16 mouse cellular contexts compared by ENCODE assay signal in genomic region chr3:107748260-107748955, GRCm38 (mm10). TPM values are rescaled to one million over a fixed set of nuclear protein-coding genes. Genes with fewer than 3 reads are reported as not detected.
DNase-seq lines count a peak whose midpoint lies in the region; ATAC-seq and TF ChIP-seq lines count a peak whose summit lies in the region.
"Had no signal": no experiment of that assay in that cellular context is flagged by ENCODE, and none has a peak within 500 bp of the region (broad histone marks: within the 10 kb centered on the region; RNA-seq: fewer than 3 reads in every experiment).

No protein-coding gene starts in this region.

- TF ChIP-seq EP300 in liver, postnatal 0 days (IDR thresholded peaks at IDR 0.05; ENCODE audit: low read depth) = no peak

- no peaks in the 10 kb centered on the region for H3K27me3 ChIP-seq in liver, postnatal 0 days (ENCODE audit: insufficient read depth, low read length)
- H3K27me3 ChIP-seq in liver, embryonic 12.5 days (replicated peaks) = no peaks in the 10 kb centered on the region
- H3K27me3 ChIP-seq: forebrain, embryonic 12.5 days; liver, embryonic 13.5 days; midbrain, embryonic 12.5 days; neural tube, embryonic 15.5 days had no signal

- no peak for ATAC-seq in liver, postnatal 0 days
- no peak for ATAC-seq in liver, embryonic 12.5 days

- no peak overlapping the region for H3K4me3 ChIP-seq in gastrocnemius, adult 2 months
- H3K4me3 ChIP-seq in liver, postnatal 0 days (ENCODE audit: low read depth, low read length) = no peak overlapping the region
- no peak overlapping the region for H3K4me3 ChIP-seq in liver, embryonic 12.5 days
- no peak overlapping the region for H3K4me3 ChIP-seq in bone marrow, adult 2 months (replicated peaks; ENCODE audit: control insufficient read depth, low read depth, low read length)
- H3K4me3 ChIP-seq: embryonic facial prominence, embryonic 10.5 days; forebrain, embryonic 12.5 days; liver, embryonic 13.5 days; midbrain, embryonic 12.5 days; neural tube, embryonic 15.5 days had no signal

- TF ChIP-seq CTCF in gastrocnemius, adult 2 months (IDR thresholded peaks at IDR 0.05) = peak; percentile 49
- peak; percentile 52 for TF ChIP-seq CTCF in liver, postnatal 0 days (IDR thresholded peaks at IDR 0.05; ENCODE audit: low read depth)
- peak; percentile 17; the same call in 1 of the 2 replicates for TF ChIP-seq CTCF in bone marrow, adult 2 months (IDR thresholded peaks at IDR 0.05; ENCODE audit: control insufficient read depth, insufficient read depth, low read length)

- WGBS in liver, postnatal 0 days (ENCODE audit: insufficient replicate concordance) = 72% methylated on average over 14 of the region's 14 CpGs
- 66% methylated on average over 14 of the region's 14 CpGs for WGBS in liver, embryonic 12.5 days (ENCODE audit: insufficient replicate concordance)
- WGBS in bone marrow, adult 2 months = 69% methylated on average over 14 of the region's 14 CpGs

- H3K4me1 ChIP-seq in liver, postnatal 0 days (ENCODE audit: insufficient read depth) = peaks cover under 1% of the 10 kb centered on the region; the same call in 1 of the 2 replicates
- peaks cover 9% of the 10 kb centered on the region for H3K4me1 ChIP-seq in liver, embryonic 12.5 days
- H3K4me1 ChIP-seq in bone marrow, adult 2 months (ENCODE audit: control insufficient read depth, insufficient read depth, low read length) = no peaks in the 10 kb centered on the region
- H3K4me1 ChIP-seq: forebrain, embryonic 12.5 days; midbrain, embryonic 12.5 days; neural tube, embryonic 15.5 days had no signal

- no peaks in the 10 kb centered on the region for H3K9me3 ChIP-seq in liver, postnatal 0 days (ENCODE audit: low read length)
- H3K9me3 ChIP-seq in liver, embryonic 12.5 days (replicated peaks) = no peaks in the 10 kb centered on the region
- H3K9me3 ChIP-seq: embryonic facial prominence, embryonic 10.5 days; forebrain, embryonic 12.5 days; liver, embryonic 13.5 days; midbrain, embryonic 12.5 days; neural tube, embryonic 15.5 days had no signal

- no peak overlapping the region for H3K9ac ChIP-seq in liver, postnatal 0 days (replicated peaks)
- no peak overlapping the region for H3K9ac ChIP-seq in liver, embryonic 12.5 days
- H3K9ac ChIP-seq: forebrain, embryonic 12.5 days; liver, embryonic 13.5 days; midbrain, embryonic 12.5 days; neural tube, embryonic 15.5 days had no signal

- no peak for TF ChIP-seq POLR2A in bone marrow, adult 2 months (IDR thresholded peaks at IDR 0.05; ENCODE audit: borderline replicate concordance, control insufficient read depth, low read depth, low read length)

- DNase-seq in gastrocnemius, adult 2 months = no peak
- no peak for DNase-seq in gastrocnemius, postnatal 14 days
- DNase-seq in liver, postnatal 0 days = no peak
- peak; percentile 12 for DNase-seq in A20 (ENCODE audit: low read depth, low spot score)
- no peak for DNase-seq in testis, postnatal 10 days (ENCODE audit: low spot score)
- no peak for DNase-seq in retina, embryonic 14.5 days (ENCODE audit: low spot score)
- DNase-seq: gastrocnemius, postnatal 10 days; kidney, adult 8-10 months; liver, embryonic 13.5 days; right cerebral cortex, postnatal 25 days had no signal

- H3K27ac ChIP-seq in gastrocnemius, adult 2 months = no peak overlapping the region
- H3K27ac ChIP-seq in liver, postnatal 0 days (ENCODE audit: low read depth) = no peak overlapping the region
- no peak overlapping the region for H3K27ac ChIP-seq in liver, embryonic 12.5 days
- no peak overlapping the region for H3K27ac ChIP-seq in bone marrow, adult 2 months (ENCODE audit: control insufficient read depth, insufficient read depth, low read depth, low read length, poor library complexity)
- H3K27ac ChIP-seq: embryonic facial prominence, embryonic 10.5 days; forebrain, embryonic 12.5 days; liver, embryonic 13.5 days; midbrain, embryonic 12.5 days; neural tube, embryonic 15.5 days had no signal

- H3K36me3 ChIP-seq in liver, postnatal 0 days (replicated peaks; ENCODE audit: insufficient read depth, low read length) = peaks cover 38% of the 10 kb centered on the region
- peaks cover 47% of the 10 kb centered on the region for H3K36me3 ChIP-seq in liver, embryonic 12.5 days

- intact Hi-C loops in gastrocnemius, adult 2 months (cut with DNase I) = no loop called here
- intact Hi-C loops in gastrocnemius, postnatal 14 days (cut with DNase I; ENCODE audit: low total_unique reads) = no loop called here

- no peak overlapping the region for H3K4me2 ChIP-seq in liver, postnatal 0 days (ENCODE audit: low read depth, low read length)
- no peak overlapping the region for H3K4me2 ChIP-seq in liver, embryonic 12.5 days
- H3K4me2 ChIP-seq: forebrain, embryonic 12.5 days; liver, embryonic 13.5 days; midbrain, embryonic 12.5 days; neural tube, embryonic 15.5 days had no signal

RNA-seq across cellular contexts. Expression of gene Csf1, which starts 11.9 kb away (rescaled TPM):
- total RNA-seq in gastrocnemius, adult 2 months (2021) = 1 to 10 TPM; 7.9 to 8.5 TPM
- 10 to 100 TPM in 1 of 2 experiments, 1 to 10 TPM in 1; 7.9 to 10.9 TPM for total RNA-seq in gastrocnemius, postnatal 14 days (2021)
- polyA plus RNA-seq in liver, postnatal 0 days (2015; fragmentation: Nextera tagmentation; extraction: Ambion mirVana) = 6.6 and 7.2 TPM in 2 replicates
- polyA plus RNA-seq in liver, embryonic 12.5 days (2016; fragmentation: Nextera tagmentation; extraction: Ambion mirVana) = 8.7 and 8.8 TPM in 2 replicates
- 7.9 and 21.8 TPM in 2 replicates for polyA plus RNA-seq in bone marrow, adult 2 months (2011; ENCODE audit: insufficient read depth, insufficient read length, low replicate concordance, missing spikeins)

RNA-seq across cellular contexts. Expression of gene Ahcyl1, which starts 52.0 kb away (rescaled TPM):
- 10 to 100 TPM; 30.0 to 33.0 TPM for total RNA-seq in gastrocnemius, adult 2 months (2021)
- total RNA-seq in gastrocnemius, postnatal 14 days (2021) = 10 to 100 TPM; 37.5 to 38.9 TPM
- 18.1 and 19.8 TPM in 2 replicates for polyA plus RNA-seq in liver, postnatal 0 days (2015; fragmentation: Nextera tagmentation; extraction: Ambion mirVana)
- polyA plus RNA-seq in liver, embryonic 12.5 days (2016; fragmentation: Nextera tagmentation; extraction: Ambion mirVana) = 53.7 and 54.0 TPM in 2 replicates
- polyA plus RNA-seq in bone marrow, adult 2 months (2011; ENCODE audit: insufficient read depth, insufficient read length, low replicate concordance, missing spikeins) = 27.3 and 38.4 TPM in 2 replicates
